Mouse (Mus musculus) heart, adult 2 months (tissue): ENCODE data around the gene Gm20388.

Experiments
- CTCF ChIP-seq: fragments of 200-600 bp; IDR thresholded peaks from 2 replicates; pipeline ENCODE4 v1.8.1; 2022; ENCODE audit warnings: antibody characterized with exemption, mild to moderate bottlenecking, moderate library complexity
- EP300 ChIP-seq: fragments of 200-500 bp; IDR thresholded peaks from 2 replicates; pipeline ENCODE4 v1.6.1; 2011; ENCODE audit warnings: low read depth, low read length, control low read depth; ENCODE audit not compliant: insufficient read depth

- TF ChIP-seq EP300 (no peak), CTCF (no peak)
Measured at GRCm38 (mm10) chr8:123203571-123203970, 3292.9 kb downstream of the Gm20388 start.
